Mouse (Mus musculus): ENCODE results near the gene Sppl2a.
A peak's percentile ranks its signal among the peaks of the same experiment; 100 is the strongest.
"Not testable (repeated sequence)": the region's sequence is repeated elsewhere in the genome, so short reads cannot be mapped to it uniquely, and the experiment has no call there.

The Sppl2a gene

GRCm38 (mm10) chr2:126894245-126894644 lies 38.8 kb downstream of the Sppl2a start:
- DNase-seq (ENCODE audit: low spot score) = no peak

GRCm38 (mm10) chr2:126892316-126892715 lies 40.7 kb downstream of the Sppl2a start:
- DNase-seq (ENCODE audit: low spot score) = no peak

GRCm38 (mm10) chr2:126891743-126892142 lies 41.3 kb downstream of the Sppl2a start:
- no peak for DNase-seq (ENCODE audit: low spot score)

- DNase-seq (ENCODE audit: low spot score) = no peak
Measured at GRCm38 (mm10) chr2:126887141-126887540, 45.9 kb downstream of the Sppl2a start.

- DNase-seq (ENCODE audit: low spot score) = no peak
Measured at GRCm38 (mm10) chr2:126885871-126886270, 47.2 kb downstream of the Sppl2a start.

- not testable (repeated sequence) for DNase-seq (ENCODE audit: low spot score)
Measured at GRCm38 (mm10) chr2:126882711-126883110, 50.3 kb downstream of the Sppl2a start.

GRCm38 (mm10) chr2:126877991-126878390 lies 55.0 kb downstream of the Sppl2a start:
- DNase-seq (ENCODE audit: low spot score) = no peak

- DNase-seq (ENCODE audit: low spot score) = peak; percentile 95
Measured at GRCm38 (mm10) chr2:126875871-126876796, 56.9 kb downstream of the Sppl2a start, which contains the start of gene Trpm7. Trpm7 (minus strand) TSS chr2:126876230.

- peak; percentile 56 for DNase-seq (ENCODE audit: low spot score)
Measured at GRCm38 (mm10) chr2:126875516-126875835, 57.6 kb downstream of the Sppl2a start.

- peak; percentile 23 for DNase-seq (ENCODE audit: low spot score)
Measured at GRCm38 (mm10) chr2:126874809-126875515, 58.1 kb downstream of the Sppl2a start.

- DNase-seq (ENCODE audit: low spot score) = no peak
Measured at GRCm38 (mm10) chr2:126866301-126866700, 66.7 kb downstream of the Sppl2a start.

GRCm38 (mm10) chr2:126865501-126866199 lies 67.4 kb downstream of the Sppl2a start:
- DNase-seq (ENCODE audit: low spot score) = no peak

- DNase-seq (ENCODE audit: low spot score) = no peak
Measured at GRCm38 (mm10) chr2:126865026-126865425, 68.0 kb downstream of the Sppl2a start.

GRCm38 (mm10) chr2:126844751-126845150 lies 88.3 kb downstream of the Sppl2a start:
- no peak for DNase-seq (ENCODE audit: low spot score)
